Mouse (Mus musculus): Measurements from ENCODE around the gene Rps11.

The Rps11 gene

DNA sequence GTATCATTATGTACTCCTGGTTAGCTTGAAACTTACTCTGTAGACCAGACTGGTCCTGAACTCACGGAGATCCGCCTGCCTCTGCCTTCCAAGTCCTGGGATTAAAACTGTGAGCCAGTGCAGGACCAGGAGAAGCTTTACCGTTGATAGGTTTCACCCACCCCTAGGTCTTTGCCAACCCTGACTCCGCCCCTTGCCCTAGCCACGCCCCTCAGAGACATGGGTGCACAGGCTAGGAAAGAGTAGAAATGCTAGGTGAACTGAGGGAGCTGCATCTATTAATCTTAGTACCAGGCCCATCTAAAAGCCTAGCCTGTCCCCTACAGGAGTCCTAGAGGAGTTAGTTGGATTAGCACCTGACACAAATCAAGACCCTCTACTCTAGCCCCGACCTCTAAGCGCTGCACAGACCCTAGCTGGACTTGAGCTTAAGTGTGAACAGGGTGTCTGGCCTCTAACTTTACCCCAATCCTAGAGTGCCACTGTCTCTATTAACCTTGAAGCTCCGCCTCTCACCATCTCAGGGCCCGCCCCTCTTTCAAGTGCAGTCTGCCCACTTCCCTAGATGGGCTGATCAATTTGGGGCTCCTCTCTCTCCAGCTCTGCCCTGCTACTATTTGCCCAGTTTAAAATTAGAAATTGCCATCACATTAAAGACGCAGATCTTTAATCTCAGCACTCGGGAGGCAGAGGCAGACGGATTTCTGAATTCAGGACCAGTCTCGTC, 33.8 kb downstream of the Rps11 start:
- no peak for DNase-seq (ENCODE audit: extremely low spot score, low read depth, low spot score)

DNA sequence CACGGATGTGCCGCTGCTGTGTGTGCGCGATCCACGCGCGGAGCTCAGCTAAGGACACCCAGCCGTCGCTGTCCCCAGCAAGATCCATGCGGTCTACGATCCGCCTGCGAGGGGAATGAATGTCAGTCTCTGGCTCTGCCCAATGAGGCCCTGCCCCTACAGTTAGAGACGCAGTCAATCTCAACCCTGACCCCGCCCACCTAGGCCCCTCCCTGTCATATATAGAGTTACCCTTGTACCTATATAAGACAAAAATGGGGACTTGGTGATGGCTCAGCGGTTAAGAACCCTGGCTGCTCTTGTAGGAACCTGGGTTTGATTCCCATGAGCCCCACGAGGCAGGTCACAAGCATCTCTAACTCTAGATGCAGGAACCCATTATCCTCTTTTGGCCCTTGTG, 35.6 kb downstream of the Rps11 start:
- DNase-seq (ENCODE audit: extremely low spot score, low read depth, low spot score), result no peak

DNA sequence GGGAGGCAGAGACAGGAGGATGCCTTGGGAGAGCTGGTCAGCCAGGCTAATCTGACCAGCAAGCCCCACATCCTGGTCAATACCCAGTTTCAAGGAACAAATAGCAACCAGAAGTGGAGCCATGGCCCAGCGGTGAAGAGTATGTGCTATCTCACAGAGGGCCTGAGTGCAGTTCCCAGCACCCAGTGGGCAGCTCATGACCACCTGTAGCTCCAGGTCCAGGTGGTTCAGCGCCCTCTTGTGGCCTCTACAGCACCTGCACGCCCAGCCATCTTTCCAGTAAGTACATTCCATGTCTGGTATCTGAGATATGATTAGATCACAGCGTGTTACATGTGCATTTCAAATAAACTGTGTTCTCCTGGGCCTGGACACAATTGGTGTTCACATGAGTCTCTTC, 38.2 kb downstream of the Rps11 start:
- no peak for DNase-seq (ENCODE audit: extremely low spot score, low read depth, low spot score)

DNA sequence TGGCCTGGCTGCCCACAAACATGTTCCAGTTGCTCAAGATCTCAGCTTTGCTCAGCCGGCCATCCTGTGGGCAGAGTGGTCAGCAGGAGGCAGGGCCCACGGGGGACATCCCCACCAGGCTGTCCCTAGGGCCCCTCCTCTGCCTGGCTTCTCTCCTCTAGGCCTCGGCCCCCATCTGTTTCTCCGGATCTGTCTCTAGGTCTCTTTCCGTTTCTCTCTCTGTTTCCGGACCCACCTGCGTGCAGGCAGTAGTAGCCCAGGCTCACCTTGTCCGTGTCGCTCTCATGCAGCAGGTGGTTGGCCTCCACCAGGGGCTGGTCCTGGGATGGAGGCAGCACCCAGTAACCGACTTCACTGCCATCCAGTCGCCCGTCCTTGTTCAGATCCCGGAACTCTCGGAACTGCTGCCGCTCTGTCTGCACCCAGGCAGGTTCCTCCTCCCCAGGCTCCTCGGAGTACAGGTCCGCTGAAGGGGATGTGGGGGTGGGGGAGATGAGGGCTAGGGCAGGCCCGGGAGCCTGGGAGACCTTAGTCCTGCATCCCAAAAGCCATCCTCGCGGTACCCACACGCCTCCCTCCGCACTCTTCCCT, 40.8 kb downstream of the Rps11 start:
- no peak for DNase-seq (ENCODE audit: extremely low spot score, low read depth, low spot score)

DNA sequence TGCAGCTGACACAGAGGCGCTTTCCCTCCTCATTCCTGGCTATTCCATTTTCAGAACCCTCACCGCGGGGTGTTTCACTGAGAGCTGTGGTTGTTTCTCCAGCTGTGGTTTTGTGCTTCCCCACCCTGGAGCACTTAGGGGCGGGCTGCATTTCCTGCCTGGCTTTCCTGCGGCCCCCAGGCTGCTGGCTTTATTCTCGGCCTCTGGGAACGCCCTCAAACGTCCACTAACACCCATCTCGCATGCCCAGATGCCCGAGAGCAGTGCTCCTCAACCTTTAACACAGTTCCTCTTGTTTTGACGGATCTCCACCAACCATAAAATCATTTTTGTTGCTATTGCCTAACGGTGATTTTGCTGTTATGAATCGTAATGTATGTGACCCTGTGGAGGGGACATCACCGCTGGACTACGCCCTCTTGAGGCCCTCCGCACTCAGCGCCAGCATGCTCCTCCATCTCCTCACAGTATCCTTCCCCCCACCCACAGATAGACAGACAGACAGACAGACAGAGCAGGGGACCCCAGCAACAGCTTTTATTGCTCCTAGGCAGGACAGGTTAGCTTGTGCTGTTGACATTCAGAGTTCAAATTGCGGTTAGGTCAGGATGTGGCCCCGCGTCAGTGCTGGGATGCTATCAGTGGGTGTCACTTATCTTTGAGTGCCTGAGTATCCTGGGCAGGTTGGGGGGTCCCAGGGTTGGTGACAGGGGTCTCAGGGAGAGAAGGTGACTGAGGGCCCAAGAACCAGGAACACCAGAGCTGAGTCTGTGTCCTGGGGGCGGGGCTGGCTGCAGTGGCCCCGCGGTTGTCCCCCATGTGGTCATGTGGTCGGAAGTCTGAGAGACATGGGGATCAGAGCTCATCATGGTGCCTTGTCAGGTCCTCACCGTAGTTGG, 41.6 kb downstream of the Rps11 start:
- DNase-seq (ENCODE audit: extremely low spot score, low read depth, low spot score), result no peak

DNA sequence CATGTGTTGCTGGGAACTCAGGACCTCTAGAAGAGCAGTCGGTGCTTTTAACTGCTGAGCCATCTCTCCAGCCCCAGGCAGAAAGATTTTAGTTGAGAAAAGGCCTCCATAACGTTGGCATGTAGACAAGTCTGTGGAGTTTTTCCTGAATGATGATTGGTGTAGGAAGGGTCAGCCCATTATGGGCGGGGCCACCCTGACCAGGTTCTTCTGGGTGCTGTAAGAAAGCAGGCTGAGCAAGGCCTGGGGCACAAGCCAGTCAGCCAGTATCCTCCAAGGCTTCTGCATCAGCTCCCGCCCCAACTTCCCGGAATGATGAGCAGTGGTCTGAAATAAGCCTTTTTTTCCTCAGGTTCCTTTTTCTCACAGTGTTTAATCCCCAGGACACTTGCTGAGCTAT, 43.2 kb downstream of the Rps11 start:
- DNase-seq (ENCODE audit: extremely low spot score, low read depth, low spot score), result no peak

DNA sequence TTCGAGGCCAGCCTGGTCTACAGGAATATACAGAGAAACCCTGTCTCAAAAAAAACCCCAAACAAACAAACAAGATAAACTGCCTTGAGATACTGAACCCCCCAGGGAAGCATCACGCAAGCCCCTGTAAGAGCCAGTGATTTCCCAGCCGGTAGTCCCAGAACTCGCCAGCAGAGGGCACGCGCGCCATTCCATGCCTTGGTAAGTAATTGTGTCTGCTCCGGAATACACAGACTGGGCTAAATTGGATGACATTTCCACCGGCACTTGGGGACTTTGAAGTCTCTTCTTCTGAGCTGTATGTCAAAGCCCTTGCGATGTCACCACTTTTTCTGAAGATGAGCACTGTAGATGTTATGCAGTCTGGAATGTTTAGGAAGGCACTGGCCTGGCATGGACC, 44.4 kb downstream of the Rps11 start:
- no peak for DNase-seq (ENCODE audit: extremely low spot score, low read depth, low spot score)

DNA sequence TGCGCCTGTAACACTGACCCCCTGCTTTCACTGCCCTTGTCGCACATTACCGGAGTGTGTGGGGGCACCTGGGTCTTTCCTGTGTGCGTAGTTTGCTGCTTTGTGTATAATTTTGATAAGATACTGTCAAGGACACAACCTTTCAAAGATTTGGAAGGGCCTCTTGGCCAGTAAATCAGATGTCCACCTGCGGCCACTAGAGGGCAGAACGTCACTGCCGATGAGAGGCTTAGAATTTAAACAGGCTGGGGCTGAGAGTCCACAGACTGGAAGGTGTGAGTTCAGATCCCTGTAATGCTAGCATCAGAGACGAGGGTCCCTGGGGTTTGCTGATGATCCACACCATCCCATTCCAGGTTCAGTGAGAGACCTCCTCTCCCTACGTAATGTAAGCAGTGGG, 45.7 kb downstream of the Rps11 start:
- DNase-seq (ENCODE audit: extremely low spot score, low read depth, low spot score), result no peak

DNA sequence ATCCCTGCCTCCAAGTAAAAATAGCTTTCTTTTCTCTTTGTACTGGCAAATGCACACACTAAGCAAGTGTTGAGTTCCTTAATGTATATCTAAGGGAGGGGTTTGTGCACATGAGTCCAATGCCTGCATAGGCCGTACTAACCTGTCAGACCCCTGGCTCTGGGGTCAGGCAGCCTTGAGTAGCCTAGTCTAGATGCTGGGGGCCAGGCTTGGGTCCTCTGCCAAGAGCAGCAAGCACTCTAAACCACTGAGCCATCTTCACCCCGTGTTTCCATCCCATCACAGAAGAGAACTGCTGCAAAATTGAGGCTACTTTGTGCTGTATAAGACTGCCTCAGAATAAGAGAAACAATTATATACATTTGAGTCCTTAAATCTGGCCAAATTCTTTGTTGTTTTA, 46.4 kb downstream of the Rps11 start:
- no peak for DNase-seq (ENCODE audit: extremely low spot score, low read depth, low spot score)

DNA sequence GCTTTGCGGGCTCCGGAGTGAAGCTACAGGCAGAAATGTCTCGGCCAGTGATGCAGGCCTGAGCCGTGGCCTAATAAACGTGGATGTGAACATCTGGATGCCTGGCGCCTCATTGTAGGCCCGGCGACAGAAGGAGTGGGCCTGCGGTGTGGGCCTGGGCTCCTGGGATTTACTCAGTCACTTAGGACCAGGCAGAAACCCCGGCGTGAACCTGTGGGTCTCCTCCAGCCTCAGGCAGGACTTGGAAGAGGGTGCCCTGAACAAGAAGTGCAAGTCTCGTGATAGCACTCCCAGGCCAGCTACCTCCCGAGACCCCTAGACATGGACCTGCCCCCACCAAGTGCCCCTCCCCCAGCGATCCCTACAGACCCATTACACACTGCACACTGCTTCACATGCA, 46.9 kb downstream of the Rps11 start:
- no peak for DNase-seq (ENCODE audit: extremely low spot score, low read depth, low spot score)

DNA sequence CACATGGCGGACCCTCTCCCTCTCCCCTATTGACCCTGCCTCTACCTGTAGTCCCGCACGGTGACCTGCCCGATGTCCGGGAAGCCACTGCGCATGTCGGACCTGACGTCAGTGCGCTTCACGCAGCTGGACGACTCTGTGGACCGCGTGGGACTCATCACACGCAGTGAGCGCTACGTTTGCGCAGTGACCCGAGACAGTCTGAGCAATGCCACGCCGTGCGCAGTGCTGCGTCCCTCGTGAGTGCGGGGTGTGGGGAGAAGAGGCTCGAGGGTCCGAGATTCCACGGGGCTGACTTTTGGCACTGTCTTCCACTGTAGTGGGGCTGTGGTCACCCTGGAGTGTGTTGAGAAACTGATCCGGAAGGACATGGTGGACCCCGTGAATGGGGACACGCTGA, 47.7 kb downstream of the Rps11 start:
- no peak for DNase-seq (ENCODE audit: extremely low spot score, low read depth, low spot score)

DNA sequence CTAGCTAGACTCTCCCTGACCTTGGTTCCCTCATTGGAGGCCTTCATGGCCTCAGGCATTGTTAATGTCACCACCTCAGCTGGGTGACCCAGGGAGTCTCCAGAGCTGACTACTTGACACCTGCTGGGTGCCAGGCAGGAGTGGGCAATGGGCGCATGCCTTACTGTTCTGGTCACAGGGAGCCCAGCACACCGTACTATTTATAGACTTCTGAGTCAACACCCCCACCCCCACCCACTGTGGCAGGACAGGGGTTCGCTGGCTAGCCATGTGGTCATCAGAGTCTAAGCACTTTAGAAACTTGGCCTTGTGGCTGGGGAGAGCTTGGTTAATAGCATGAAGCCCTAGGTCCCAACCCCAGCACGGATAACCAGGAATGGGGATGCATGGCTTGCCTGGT, 48.8 kb downstream of the Rps11 start:
- no peak for DNase-seq (ENCODE audit: extremely low spot score, low read depth, low spot score)

DNA sequence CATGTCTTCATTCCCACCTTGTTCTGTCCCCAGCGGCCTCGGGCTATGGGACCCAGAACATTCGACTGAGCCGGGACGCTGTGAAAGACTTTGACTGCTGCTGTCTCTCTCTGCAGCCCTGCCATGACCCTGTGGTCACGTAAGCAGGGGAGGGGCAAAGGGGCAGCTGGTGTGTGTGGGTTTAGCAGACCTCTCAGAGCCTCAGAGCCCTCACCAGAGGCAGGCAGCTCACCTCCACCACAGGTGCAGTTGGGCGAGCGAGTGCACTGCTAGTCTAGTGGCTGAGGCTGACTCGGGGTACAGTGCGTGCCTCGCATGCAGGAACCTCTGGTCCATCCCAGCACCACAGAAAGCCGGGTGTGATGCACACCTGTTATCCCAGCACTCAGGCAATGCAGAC, 50.3 kb downstream of the Rps11 start:
- DNase-seq (ENCODE audit: extremely low spot score, low read depth, low spot score), result no peak

DNA sequence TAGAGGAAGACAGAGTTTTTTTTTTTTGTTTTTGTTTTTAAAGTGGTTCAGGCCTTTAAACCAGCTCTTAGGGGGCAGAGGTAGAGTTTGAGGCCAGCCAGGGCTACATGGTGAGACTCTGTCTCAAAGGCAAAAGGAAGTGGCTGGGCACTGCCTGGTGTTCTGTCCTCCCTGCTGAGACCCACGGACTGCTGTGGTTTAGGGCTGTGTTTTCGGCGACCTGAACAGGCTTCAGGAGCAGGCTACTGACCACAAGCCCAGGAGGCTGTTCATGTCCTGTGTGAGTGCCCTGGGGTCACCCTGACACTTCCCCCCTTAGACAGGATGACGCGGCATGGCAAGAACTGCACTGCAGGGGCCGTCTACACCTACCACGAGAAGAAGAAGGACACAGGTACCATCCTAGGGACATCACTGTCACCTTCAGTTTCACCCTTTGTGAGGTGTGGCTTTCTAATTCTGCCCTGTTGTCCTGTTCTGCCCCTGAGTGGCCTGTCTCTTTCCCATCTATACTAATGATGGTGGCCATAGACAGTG, 51.0 kb downstream of the Rps11 start:
- DNase-seq (ENCODE audit: extremely low spot score, low read depth, low spot score), result no peak

All from hindlimb bud, embryonic 11.5 days (tissue).